Mouse (Mus musculus): Measurements from ENCODE around the gene Hivep3. TPM values are rescaled to one million over a fixed set of nuclear protein-coding genes. Genes with fewer than 3 reads are reported as not detected.

Gene Hivep3
- polyA plus RNA-seq, 1 experiment from 2014 or later: 13.8 TPM

GRCm38 (mm10) chr4:119979918-119980317, 246.3 kb downstream of the Hivep3 start:
- Histone ChIP-seq H3K4me3 (ENCODE audit: low read depth, low read length) (no peak overlapping the region), H3K36me3 (ENCODE audit: control insufficient read depth, insufficient read depth, low read length) (no peaks in the 10 kb centered on the region), H3K4me1 (ENCODE audit: control insufficient read depth, insufficient read depth, low read length) (no peaks in the 10 kb centered on the region), H3K4me2 (ENCODE audit: low read length) (no peak overlapping the region), H3K27me3 (replicated peaks; ENCODE audit: control insufficient read depth, insufficient read depth, low read length) (no peaks in the 10 kb centered on the region), H3K27ac (ENCODE audit: low read depth, low read length) (no peak overlapping the region), H3K9ac (ENCODE audit: low read length) (no peak overlapping the region), H3K9me3 (replicated peaks; ENCODE audit: control insufficient read depth, low read length) (no peaks in the 10 kb centered on the region)
- WGBS: 57% methylated on average over 2 of the region's 2 CpGs
- DNase-seq (ENCODE audit: low spot score) (no peak), ATAC-seq (no peak)

- no peaks in the 10 kb centered on the region for H3K36me3 ChIP-seq (ENCODE audit: control insufficient read depth, insufficient read depth, low read length)
- H3K4me3 ChIP-seq (ENCODE audit: low read depth, low read length): no peak overlapping the region
- H3K4me2 ChIP-seq (ENCODE audit: low read length): no peak overlapping the region
- H3K9me3 ChIP-seq (replicated peaks; ENCODE audit: control insufficient read depth, low read length): no peaks in the 10 kb centered on the region
- no peak overlapping the region for H3K27ac ChIP-seq (ENCODE audit: low read depth, low read length)
- no peak overlapping the region for H3K9ac ChIP-seq (ENCODE audit: low read length)
- peaks cover under 1% of the 10 kb centered on the region; the same call in 1 of the 2 replicates for H3K4me1 ChIP-seq (ENCODE audit: control insufficient read depth, insufficient read depth, low read length)
- no peak for ATAC-seq
- 84% methylated on average over 12 of the region's 12 CpGs for WGBS
- no peaks in the 10 kb centered on the region for H3K27me3 ChIP-seq (replicated peaks; ENCODE audit: control insufficient read depth, insufficient read depth, low read length)
- no peak for DNase-seq (ENCODE audit: low spot score)
These were observed 247.6 kb downstream of the Hivep3 start for GRCm38 (mm10) chr4:119981047-119981720.

GRCm38 (mm10) chr4:119986065-119986464, 252.5 kb downstream of the Hivep3 start:
- no peak for DNase-seq (ENCODE audit: low spot score)
- Histone ChIP-seq H3K4me1 (ENCODE audit: control insufficient read depth, insufficient read depth, low read length) (peaks cover 8% of the 10 kb centered on the region; the same call in 1 of the 2 replicates), H3K4me2 (ENCODE audit: low read length) (no peak overlapping the region), H3K9me3 (replicated peaks; ENCODE audit: control insufficient read depth, low read length) (no peaks in the 10 kb centered on the region), H3K9ac (ENCODE audit: low read length) (no peak overlapping the region), H3K27ac (ENCODE audit: low read depth, low read length) (peak overlapping the region; percentile 66), H3K4me3 (ENCODE audit: low read depth, low read length) (no peak overlapping the region), H3K27me3 (replicated peaks; ENCODE audit: control insufficient read depth, insufficient read depth, low read length) (no peaks in the 10 kb centered on the region), H3K36me3 (ENCODE audit: control insufficient read depth, insufficient read depth, low read length) (no peaks in the 10 kb centered on the region)
- ATAC-seq: no peak
- WGBS: 84% methylated on average over 5 of the region's 5 CpGs

GRCm38 (mm10) chr4:119986580-119987291, 253.2 kb downstream of the Hivep3 start:
- Histone ChIP-seq H3K27me3 (replicated peaks; ENCODE audit: control insufficient read depth, insufficient read depth, low read length) (no peaks in the 10 kb centered on the region), H3K27ac (ENCODE audit: low read depth, low read length) (peak overlapping the region; percentile 66), H3K4me2 (ENCODE audit: low read length) (no peak overlapping the region), H3K36me3 (ENCODE audit: control insufficient read depth, insufficient read depth, low read length) (no peaks in the 10 kb centered on the region), H3K4me1 (ENCODE audit: control insufficient read depth, insufficient read depth, low read length) (peaks cover 8% of the 10 kb centered on the region; the same call in 1 of the 2 replicates), H3K9me3 (replicated peaks; ENCODE audit: control insufficient read depth, low read length) (no peaks in the 10 kb centered on the region), H3K4me3 (ENCODE audit: low read depth, low read length) (no peak overlapping the region), H3K9ac (ENCODE audit: low read length) (no peak overlapping the region)
- ATAC-seq: peak; percentile 67
- peak; percentile 73 for DNase-seq (ENCODE audit: low spot score)
- WGBS: 54% methylated on average over 5 of the region's 5 CpGs

GRCm38 (mm10) chr4:119987376-119988087, 253.9 kb downstream of the Hivep3 start:
- WGBS: 49% methylated on average over 4 of the region's 4 CpGs
- Histone ChIP-seq H3K36me3 (ENCODE audit: control insufficient read depth, insufficient read depth, low read length) (no peaks in the 10 kb centered on the region), H3K4me2 (ENCODE audit: low read length) (no peak overlapping the region), H3K27ac (ENCODE audit: low read depth, low read length) (no peak overlapping the region), H3K9ac (ENCODE audit: low read length) (no peak overlapping the region), H3K9me3 (replicated peaks; ENCODE audit: control insufficient read depth, low read length) (no peaks in the 10 kb centered on the region), H3K27me3 (replicated peaks; ENCODE audit: control insufficient read depth, insufficient read depth, low read length) (no peaks in the 10 kb centered on the region), H3K4me1 (ENCODE audit: control insufficient read depth, insufficient read depth, low read length) (peaks cover 8% of the 10 kb centered on the region; the same call in 1 of the 2 replicates), H3K4me3 (ENCODE audit: low read depth, low read length) (no peak overlapping the region)
- DNase-seq (ENCODE audit: low spot score) (no peak), ATAC-seq (peak; percentile 24; the same call in 1 of the 2 replicates)

- ATAC-seq (no peak), DNase-seq (ENCODE audit: low spot score) (no peak)
- H3K4me3 ChIP-seq (ENCODE audit: low read depth, low read length): no peak overlapping the region
- WGBS: 66% methylated on average over 3 of the region's 3 CpGs
- H3K36me3 ChIP-seq (ENCODE audit: control insufficient read depth, insufficient read depth, low read length): no peaks in the 10 kb centered on the region
- H3K27ac ChIP-seq (ENCODE audit: low read depth, low read length): no peak overlapping the region
- no peak overlapping the region for H3K9ac ChIP-seq (ENCODE audit: low read length)
- peaks cover 8% of the 10 kb centered on the region; the same call in 1 of the 2 replicates for H3K4me1 ChIP-seq (ENCODE audit: control insufficient read depth, insufficient read depth, low read length)
- H3K9me3 ChIP-seq (replicated peaks; ENCODE audit: control insufficient read depth, low read length): no peaks in the 10 kb centered on the region
- H3K4me2 ChIP-seq (ENCODE audit: low read length): no peak overlapping the region
- no peaks in the 10 kb centered on the region for H3K27me3 ChIP-seq (replicated peaks; ENCODE audit: control insufficient read depth, insufficient read depth, low read length)
These were observed 255.6 kb downstream of the Hivep3 start for GRCm38 (mm10) chr4:119989031-119989693.

- 85% methylated on average over 3 of the region's 3 CpGs for WGBS
- Histone ChIP-seq H3K4me3 (ENCODE audit: low read depth, low read length) (no peak overlapping the region), H3K9me3 (replicated peaks; ENCODE audit: control insufficient read depth, low read length) (no peaks in the 10 kb centered on the region), H3K4me1 (ENCODE audit: control insufficient read depth, insufficient read depth, low read length) (peaks cover 8% of the 10 kb centered on the region; the same call in 1 of the 2 replicates), H3K27ac (ENCODE audit: low read depth, low read length) (no peak overlapping the region), H3K36me3 (ENCODE audit: control insufficient read depth, insufficient read depth, low read length) (no peaks in the 10 kb centered on the region), H3K27me3 (replicated peaks; ENCODE audit: control insufficient read depth, insufficient read depth, low read length) (no peaks in the 10 kb centered on the region), H3K9ac (ENCODE audit: low read length) (no peak overlapping the region), H3K4me2 (ENCODE audit: low read length) (no peak overlapping the region)
- ATAC-seq: no peak
- DNase-seq (ENCODE audit: low spot score): no peak
These were observed 256.8 kb downstream of the Hivep3 start for GRCm38 (mm10) chr4:119990346-119990745.

GRCm38 (mm10) chr4:119990841-119991240, 257.3 kb downstream of the Hivep3 start:
- Histone ChIP-seq H3K27ac (ENCODE audit: low read depth, low read length) (no peak overlapping the region), H3K4me1 (ENCODE audit: control insufficient read depth, insufficient read depth, low read length) (peaks cover 8% of the 10 kb centered on the region; the same call in 1 of the 2 replicates), H3K36me3 (ENCODE audit: control insufficient read depth, insufficient read depth, low read length) (no peaks in the 10 kb centered on the region), H3K9me3 (replicated peaks; ENCODE audit: control insufficient read depth, low read length) (no peaks in the 10 kb centered on the region), H3K4me2 (ENCODE audit: low read length) (no peak overlapping the region), H3K4me3 (ENCODE audit: low read depth, low read length) (no peak overlapping the region), H3K9ac (ENCODE audit: low read length) (no peak overlapping the region), H3K27me3 (replicated peaks; ENCODE audit: control insufficient read depth, insufficient read depth, low read length) (no peaks in the 10 kb centered on the region)
- DNase-seq (ENCODE audit: low spot score): no peak
- WGBS: 87% methylated on average over 3 of the region's 3 CpGs
- no peak for ATAC-seq

Measured in forebrain, embryonic 14.5 days (tissue).